Mouse (Mus musculus) heart, adult 11 months (tissue): ENCODE results near the gene Prr14l.
"Not testable (repeated sequence)": the region's sequence is repeated elsewhere in the genome, so short reads cannot be mapped to it uniquely, and the experiment has no call there.

Experiments
- DNase-seq: peaks from one replicate; pipeline ENCODE4 v3.0.0; 2022

Gene Prr14l

GRCm38 (mm10) chr5:32785313-32785915 is 68.6 kb downstream of the Prr14l start, which contains the start of gene Pisd:
Gene Pisd, minus strand, starts transcription at chr5:32785646.
- peak; percentile 100 for DNase-seq

GRCm38 (mm10) chr5:32784726-32785125 is 69.3 kb downstream of the Prr14l start:
- no peak for DNase-seq

GRCm38 (mm10) chr5:32781596-32781995 is 72.5 kb downstream of the Prr14l start:
- DNase-seq, result no peak

- DNase-seq, result no peak
Measured at GRCm38 (mm10) chr5:32778168-32778567, 75.9 kb downstream of the Prr14l start.

GRCm38 (mm10) chr5:32772361-32772760 is 81.7 kb downstream of the Prr14l start:
- no peak for DNase-seq

GRCm38 (mm10) chr5:32767636-32768373 is 86.3 kb downstream of the Prr14l start:
- no peak for DNase-seq

- no peak for DNase-seq
Measured at GRCm38 (mm10) chr5:32767004-32767403, 87.1 kb downstream of the Prr14l start.

- peak; percentile 95 for DNase-seq
Measured at GRCm38 (mm10) chr5:32761566-32762140, 92.4 kb downstream of the Prr14l start.

- DNase-seq, result peak; percentile 85
Measured at GRCm38 (mm10) chr5:32760787-32761186, 93.3 kb downstream of the Prr14l start.

- DNase-seq, result peak; percentile 91
Measured at GRCm38 (mm10) chr5:32760352-32760751, 93.7 kb downstream of the Prr14l start.

GRCm38 (mm10) chr5:32759662-32760061 is 94.4 kb downstream of the Prr14l start:
- DNase-seq, result no peak

- no peak for DNase-seq
Measured at GRCm38 (mm10) chr5:32756141-32756540, 97.9 kb downstream of the Prr14l start.

GRCm38 (mm10) chr5:32751736-32752135 is 102.3 kb downstream of the Prr14l start:
- no peak for DNase-seq

GRCm38 (mm10) chr5:32748936-32749335 is 105.1 kb downstream of the Prr14l start:
- DNase-seq, result no peak

GRCm38 (mm10) chr5:32747650-32748375 is 106.2 kb downstream of the Prr14l start:
- DNase-seq, result peak; percentile 96

GRCm38 (mm10) chr5:32745705-32746655 is 108.1 kb downstream of the Prr14l start:
- DNase-seq, result peak; percentile 100

GRCm38 (mm10) chr5:32742149-32742548 is 111.9 kb downstream of the Prr14l start:
- peak; percentile 91 for DNase-seq

- not testable (repeated sequence) for DNase-seq
Measured at GRCm38 (mm10) chr5:32741377-32741776, 112.7 kb downstream of the Prr14l start.

GRCm38 (mm10) chr5:32740850-32741249 is 113.2 kb downstream of the Prr14l start:
- not testable (repeated sequence) for DNase-seq

- DNase-seq, result no peak
Measured at GRCm38 (mm10) chr5:32740138-32740537, 113.9 kb downstream of the Prr14l start.
